Mouse (Mus musculus): ENCODE data around the gene Tubgcp2. TPM values are rescaled to one million over a fixed set of nuclear protein-coding genes. Genes with fewer than 3 reads are reported as not detected.

The Tubgcp2 gene
- polyA plus RNA-seq, 1 experiment, result 51.7 TPM

DNA sequence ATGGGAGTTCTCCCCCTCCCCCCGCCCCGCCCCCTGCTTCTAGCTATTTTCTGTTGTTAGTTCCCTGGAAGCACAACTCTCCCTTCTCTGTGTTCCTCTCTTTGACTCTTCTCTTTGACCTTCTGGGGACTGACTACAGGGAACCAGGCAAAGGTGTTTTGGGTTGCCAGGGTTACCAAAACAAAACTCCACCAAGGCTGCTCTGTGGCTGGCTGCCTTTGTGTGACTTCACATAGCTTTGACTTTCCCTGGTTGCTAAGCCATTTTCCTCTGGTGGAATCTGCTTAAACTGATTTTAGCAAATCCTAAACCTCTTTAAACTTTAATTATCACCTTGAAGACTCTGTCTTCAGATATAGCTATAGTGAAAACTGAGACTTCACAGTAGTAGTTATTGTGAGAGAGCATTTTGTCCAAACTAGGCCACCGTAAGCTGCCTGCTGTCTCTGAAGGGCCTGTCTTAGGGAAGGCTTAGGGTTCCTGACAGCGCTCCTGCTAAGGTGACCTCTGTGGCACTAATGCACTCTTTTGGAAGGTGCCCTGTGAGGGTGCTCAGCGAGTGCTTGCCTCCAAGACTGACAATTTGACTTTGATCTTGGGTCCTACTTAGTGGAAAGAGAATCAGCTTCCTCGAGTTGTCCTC lies 84.4 kb downstream of the Tubgcp2 start:
- no peak for DNase-seq (ENCODE audit: extremely low spot score in 1 of 2, low spot score in 1 of 2)

DNA sequence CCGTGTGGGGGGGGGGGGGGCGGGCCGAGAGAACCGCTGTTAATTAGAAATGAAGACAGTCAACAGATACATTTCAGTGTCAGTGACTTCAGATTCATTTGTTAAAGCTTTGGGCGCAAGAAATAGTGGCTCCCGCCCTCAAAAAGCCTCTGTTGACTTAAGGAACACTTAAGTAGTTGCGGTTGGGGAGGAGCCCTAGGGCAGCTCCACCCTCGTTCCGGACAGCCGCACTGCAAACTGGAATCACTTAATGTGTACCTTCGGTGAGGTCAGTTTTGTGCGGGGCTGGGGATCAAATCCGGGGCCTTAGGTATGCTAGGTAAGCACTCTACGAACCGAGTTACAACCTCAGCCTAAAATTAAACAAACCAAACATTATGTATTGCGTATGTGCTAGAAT lies 85.4 kb downstream of the Tubgcp2 start:
- no peak for DNase-seq (ENCODE audit: extremely low spot score in 1 of 2, low spot score in 1 of 2)

DNA sequence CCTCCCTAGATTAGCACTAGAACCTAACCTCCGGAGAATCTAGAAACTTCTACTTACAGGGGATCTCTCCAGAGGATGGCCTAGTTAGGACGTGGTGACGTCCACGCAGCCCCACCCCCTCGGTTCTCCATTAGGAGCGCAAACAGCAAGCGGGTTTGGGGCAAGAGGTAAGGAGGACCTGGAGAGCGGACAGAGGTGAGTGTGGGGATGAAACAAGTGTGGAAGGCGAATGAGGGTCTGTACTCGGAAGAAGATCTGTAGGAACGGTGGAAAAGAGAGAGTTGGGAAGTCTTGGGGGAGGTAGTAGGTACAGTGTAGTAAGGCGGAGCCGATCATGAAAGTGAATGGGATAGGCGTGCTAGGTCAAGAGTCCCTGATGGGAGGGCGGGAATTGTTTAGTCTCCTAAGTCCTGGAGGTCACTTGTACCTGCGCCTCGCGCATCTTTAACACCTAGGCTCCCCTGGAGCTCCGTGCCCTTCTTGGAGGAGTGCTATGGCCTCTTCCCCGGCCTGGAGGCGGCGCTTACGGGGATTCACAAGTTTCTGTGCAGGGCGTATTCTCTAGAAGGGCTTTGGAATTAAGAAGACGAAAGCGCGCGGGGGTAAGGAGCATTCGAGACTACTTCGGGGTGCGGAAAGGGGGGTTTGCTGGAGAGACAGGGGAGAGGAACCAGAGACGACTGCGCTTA lies 86.0 kb downstream of the Tubgcp2 start:
- DNase-seq (ENCODE audit: extremely low spot score in 1 of 2, low spot score in 1 of 2), result no peak

DNA sequence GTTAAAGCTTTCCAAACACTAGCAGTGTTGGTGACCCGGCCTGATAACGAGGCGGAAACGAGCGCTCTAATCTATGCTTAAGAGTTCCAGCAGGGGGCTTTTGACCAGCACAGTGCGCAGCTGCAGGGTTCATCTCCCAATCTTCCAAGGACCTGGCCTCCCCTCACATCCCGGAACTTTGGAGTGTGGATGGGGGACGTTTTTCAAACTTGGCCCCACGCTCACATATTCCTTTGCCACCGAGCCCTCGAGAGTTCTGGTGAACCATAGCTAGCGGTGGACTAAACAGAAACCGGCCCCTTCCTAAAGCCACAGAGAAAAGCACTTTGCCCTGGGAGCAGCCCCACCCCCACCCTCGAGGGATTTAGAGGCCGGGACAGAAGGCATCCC lies 86.6 kb downstream of the Tubgcp2 start:
- DNase-seq (ENCODE audit: extremely low spot score in 1 of 2, low spot score in 1 of 2), result no peak

DNA sequence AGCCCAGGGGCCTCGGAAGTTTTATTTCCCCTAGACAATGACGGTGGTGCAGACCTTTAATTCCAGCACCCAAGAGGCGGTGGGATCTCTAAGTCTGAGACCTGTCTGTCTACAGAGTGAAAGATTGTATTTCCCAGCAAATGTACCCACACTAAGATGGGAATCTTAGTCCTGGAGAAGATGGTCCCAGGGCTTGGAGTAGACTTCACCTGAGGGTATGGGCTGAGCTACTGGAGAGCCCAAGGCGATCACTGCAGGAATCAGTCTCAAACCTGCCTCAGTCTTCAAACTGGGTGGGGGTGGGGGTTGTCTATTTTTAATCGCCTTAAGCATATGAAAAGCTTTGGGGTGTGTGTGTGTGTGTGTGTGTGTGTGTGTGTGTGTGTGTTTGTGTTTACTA lies 90.4 kb downstream of the Tubgcp2 start:
- DNase-seq (ENCODE audit: extremely low spot score in 1 of 2, low spot score in 1 of 2), result no peak

Other genes starting within 250 kb of the Tubgcp2 start
- 34.4 and 34.7 TPM in 2 replicates for gene Adgra1, start 202.5 kb downstream of the Tubgcp2 start, polyA plus RNA-seq (2012; rRNA removed)
- gene Kndc1, start 142.0 kb downstream of the Tubgcp2 start, polyA plus RNA-seq (2012; rRNA removed), result 29.7 and 30.9 TPM in 2 replicates
- gene Utf1, start 92.9 kb downstream of the Tubgcp2 start, polyA plus RNA-seq (2012; rRNA removed), result 0.18 TPM in 1 of 2 replicates, not detected in the other
- gene 6430531B16Rik, start 57.9 kb downstream of the Tubgcp2 start, polyA plus RNA-seq (2012; rRNA removed), result 1.0 and 1.2 TPM in 2 replicates
- 6.4 and 7.7 TPM in 2 replicates for gene Adam8, start 44.1 kb downstream of the Tubgcp2 start, polyA plus RNA-seq (2012; rRNA removed)
- 67.6 and 71.5 TPM in 2 replicates for gene Zfp511, start 278 bp downstream of the Tubgcp2 start, polyA plus RNA-seq (2012; rRNA removed)
- 0.17 and 0.28 TPM in 2 replicates for gene Msx3, start 12.4 kb upstream of the Tubgcp2 start, polyA plus RNA-seq (2012; rRNA removed)
- 468 and 504 TPM in 2 replicates for gene Caly, start 45.9 kb upstream of the Tubgcp2 start, polyA plus RNA-seq (2012; rRNA removed)
- 4.0 and 10.0 TPM in 2 replicates for gene Prap1, start 56.7 kb upstream of the Tubgcp2 start, polyA plus RNA-seq (2012; rRNA removed)
- 87.3 and 98.1 TPM in 2 replicates for gene Fuom, start 65.8 kb upstream of the Tubgcp2 start, polyA plus RNA-seq (2012; rRNA removed)
- 3.7 and 5.0 TPM in 2 replicates for gene Paox, start 79.1 kb upstream of the Tubgcp2 start, polyA plus RNA-seq (2012; rRNA removed)
- gene Echs1, start 79.8 kb upstream of the Tubgcp2 start, polyA plus RNA-seq (2012; rRNA removed), result 62.3 and 72.0 TPM in 2 replicates
- gene Mtg1, start 100.9 kb upstream of the Tubgcp2 start, polyA plus RNA-seq (2012; rRNA removed), result 41.5 and 43.0 TPM in 2 replicates
- gene Sprn, start 118.2 kb upstream of the Tubgcp2 start, polyA plus RNA-seq (2012; rRNA removed), result 103 and 125 TPM in 2 replicates
- gene Olfr522, start 128.1 kb upstream of the Tubgcp2 start, polyA plus RNA-seq (2012; rRNA removed), result not detected in 2 replicates
- gene Olfr523, start 136.5 kb upstream of the Tubgcp2 start, polyA plus RNA-seq (2012; rRNA removed), result 0.04 and 0.08 TPM in 2 replicates
- not detected in 2 replicates for gene Olfr524, start 169.3 kb upstream of the Tubgcp2 start, polyA plus RNA-seq (2012; rRNA removed)
- 0.17 and 0.24 TPM in 2 replicates for gene Cd163l1, start 181.6 kb upstream of the Tubgcp2 start, polyA plus RNA-seq (2012; rRNA removed)
- 0.04 and 0.06 TPM in 2 replicates for gene 5830411N06Rik, start 210.6 kb upstream of the Tubgcp2 start, polyA plus RNA-seq (2012; rRNA removed)